18 mouse cellular contexts compared by ENCODE assay signal in the genomic region with DNA sequence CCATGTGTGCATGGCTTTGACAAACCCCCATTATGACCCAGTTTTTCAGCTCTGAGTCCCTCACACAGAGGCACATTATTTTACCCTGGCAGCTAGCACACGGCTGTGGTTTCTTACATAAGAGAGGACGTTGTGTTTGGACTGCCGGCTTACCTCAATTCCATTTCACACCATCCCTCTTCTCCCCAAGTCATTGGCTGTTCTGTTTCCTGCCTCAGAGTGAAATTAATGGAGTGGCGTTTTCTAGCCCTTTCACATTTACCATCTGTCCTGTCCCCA.
A peak's percentile ranks its signal among the peaks of the same experiment; 100 is the strongest.
DNase-seq lines count a peak whose midpoint lies in the region; ATAC-seq and TF ChIP-seq lines count a peak whose summit lies in the region.
"Had no signal": no experiment of that assay in that cellular context is flagged by ENCODE, and none has a peak within 500 bp of the region (broad histone marks: within the 10 kb centered on the region; RNA-seq: fewer than 3 reads in every experiment).

No protein-coding gene starts in this region.

- H3K4me3 ChIP-seq in kidney, embryonic 14.5 days (ENCODE audit: low read length), result no peak overlapping the region
- no peak overlapping the region for H3K4me3 ChIP-seq in stomach, embryonic 16.5 days (replicated peaks; ENCODE audit: low read length)
- no peak overlapping the region for H3K4me3 ChIP-seq in stomach, postnatal 0 days (ENCODE audit: low read depth, low read length)
- no peak overlapping the region for H3K4me3 ChIP-seq in olfactory bulb, adult 2 months (ENCODE audit: insufficient read depth, low read depth, low read length)
- H3K4me3 ChIP-seq: heart, embryonic 13.5 days; hindbrain, embryonic 13.5 days; midbrain, embryonic 10.5 days had no signal

- no peak for TF ChIP-seq POLR2A in olfactory bulb, adult 2 months (IDR thresholded peaks at IDR 0.05; ENCODE audit: insufficient read depth, low read depth, low read length)

- H3K4me1 ChIP-seq in kidney, embryonic 14.5 days (ENCODE audit: control insufficient read depth, insufficient read depth, low read length), result peaks cover 6% of the 10 kb centered on the region; the same call in 1 of the 2 replicates
- H3K4me1 ChIP-seq in stomach, embryonic 16.5 days (ENCODE audit: control insufficient read depth, insufficient read depth, low read length), result 0 out of 2 replicates have a peak, but pooled peaks cover 3% of the 10 kb centered on the region
- 0 out of 2 replicates have a peak, but pooled peaks cover 2% of the 10 kb centered on the region for H3K4me1 ChIP-seq in stomach, postnatal 0 days (replicated peaks; ENCODE audit: control insufficient read depth, insufficient read depth)
- peaks cover 4% of the 10 kb centered on the region; the same call in 1 of the 2 replicates for H3K4me1 ChIP-seq in olfactory bulb, adult 2 months (ENCODE audit: control insufficient read depth, insufficient read depth, low read length)
- H3K4me1 ChIP-seq: midbrain, embryonic 10.5 days had no signal

- no peak for DNase-seq in kidney, postnatal 36 days
- no peak for DNase-seq in stomach, postnatal 0 days (ENCODE audit: low spot score)
- no peak for DNase-seq in cerebellum, adult 18-20 months
- no peak for DNase-seq in left cerebral cortex, adult 11 months (ENCODE audit: low spot score)
- DNase-seq: cerebellum, adult 11-12 months; gastrocnemius, postnatal 36 days; spleen, adult 18-20 months; thymus, postnatal 4 days had no signal

- ATAC-seq in kidney, embryonic 14.5 days (ENCODE audit: low FRiP score, low TSS enrichment), result no peak
- ATAC-seq in stomach, embryonic 16.5 days (ENCODE audit: insufficient read depth, low FRiP score), result no peak
- ATAC-seq in stomach, postnatal 0 days (ENCODE audit: low FRiP score, low TSS enrichment), result no peak
- peak; percentile 52 for ATAC-seq in granulocyte monocyte progenitor cell, adult 5-6 weeks (replicated peaks; ENCODE audit: poor library complexity, severe bottlenecking)
- ATAC-seq: forebrain, embryonic 14.5 days had no signal

- no peaks in the 10 kb centered on the region for H3K27me3 ChIP-seq in kidney, embryonic 14.5 days (ENCODE audit: control insufficient read depth, insufficient read depth, low read length)
- no peaks in the 10 kb centered on the region for H3K27me3 ChIP-seq in stomach, embryonic 16.5 days (ENCODE audit: control insufficient read depth, insufficient read depth, low read length)
- no peaks in the 10 kb centered on the region for H3K27me3 ChIP-seq in stomach, postnatal 0 days (ENCODE audit: control insufficient read depth, insufficient read depth, low read length)
- H3K27me3 ChIP-seq: CH12.LX; heart, embryonic 13.5 days; hindbrain, embryonic 13.5 days had no signal

- peaks cover 7% of the 10 kb centered on the region; the same call in 1 of the 2 replicates for H3K36me3 ChIP-seq in kidney, embryonic 14.5 days (ENCODE audit: control insufficient read depth, insufficient read depth, low read length)
- H3K36me3 ChIP-seq in stomach, embryonic 16.5 days (ENCODE audit: control insufficient read depth, insufficient read depth, low read length), result no peaks in the 10 kb centered on the region
- no peaks in the 10 kb centered on the region; the same call in 1 of the 2 replicates for H3K36me3 ChIP-seq in stomach, postnatal 0 days (ENCODE audit: control insufficient read depth, insufficient read depth, low read length)

- no peak overlapping the region for H3K9ac ChIP-seq in kidney, embryonic 14.5 days (ENCODE audit: low read depth, low read length)
- no peak overlapping the region for H3K9ac ChIP-seq in stomach, embryonic 16.5 days (ENCODE audit: low read length)
- H3K9ac ChIP-seq in stomach, postnatal 0 days (ENCODE audit: low read length), result no peak overlapping the region
- H3K9ac ChIP-seq: heart, embryonic 13.5 days; hindbrain, embryonic 13.5 days had no signal

- H3K9me3 ChIP-seq in kidney, embryonic 14.5 days (ENCODE audit: control insufficient read depth, low read length), result no peaks in the 10 kb centered on the region
- H3K9me3 ChIP-seq in stomach, embryonic 16.5 days (replicated peaks; ENCODE audit: control insufficient read depth, low read length), result no peaks in the 10 kb centered on the region
- H3K9me3 ChIP-seq in stomach, postnatal 0 days (ENCODE audit: control insufficient read depth, low read length), result no peaks in the 10 kb centered on the region
- H3K9me3 ChIP-seq: heart, embryonic 13.5 days; hindbrain, embryonic 13.5 days; midbrain, embryonic 10.5 days had no signal

- 58% methylated on average over 4 of the region's 4 CpGs for WGBS in kidney, embryonic 14.5 days
- 35% methylated on average over 4 of the region's 4 CpGs for WGBS in stomach, embryonic 16.5 days
- WGBS in stomach, postnatal 0 days, result 52% methylated on average over 4 of the region's 4 CpGs
- WGBS in olfactory bulb, adult 2 months, result 39% methylated on average over 4 of the region's 4 CpGs

- no peak overlapping the region for H3K4me2 ChIP-seq in kidney, embryonic 14.5 days (replicated peaks; ENCODE audit: low read depth, low read length)
- H3K4me2 ChIP-seq in stomach, embryonic 16.5 days (ENCODE audit: low read depth, low read length), result no peak overlapping the region
- no peak overlapping the region for H3K4me2 ChIP-seq in stomach, postnatal 0 days (replicated peaks; ENCODE audit: low read depth)
- H3K4me2 ChIP-seq: heart, embryonic 13.5 days; hindbrain, embryonic 13.5 days; liver, embryonic 11.5 days had no signal

- peak overlapping the region; percentile 25; the same call in 1 of the 2 replicates for H3K27ac ChIP-seq in kidney, embryonic 14.5 days (ENCODE audit: low read depth, low read length)
- 0 out of 2 replicates have a peak overlapping the region, but pooled peaks have one; percentile 6 for H3K27ac ChIP-seq in stomach, embryonic 16.5 days (ENCODE audit: low read length)
- no peak overlapping the region for H3K27ac ChIP-seq in stomach, postnatal 0 days (replicated peaks)
- H3K27ac ChIP-seq in olfactory bulb, adult 2 months (ENCODE audit: insufficient read depth, low read depth, low read length), result 0 out of 2 replicates have a peak overlapping the region, but pooled peaks have one; percentile 4
- H3K27ac ChIP-seq: hindbrain, embryonic 13.5 days; midbrain, embryonic 10.5 days had no signal

- no peak for TF ChIP-seq CTCF in stomach, postnatal 0 days (IDR thresholded peaks at IDR 0.05; ENCODE audit: low read depth)
- TF ChIP-seq CTCF in olfactory bulb, adult 2 months (IDR thresholded peaks at IDR 0.05; ENCODE audit: insufficient read depth, low read depth, low read length), result no peak

- TF ChIP-seq EP300 in stomach, postnatal 0 days (optimal IDR thresholded peaks at IDR 0.05), result no peak
